Mouse (Mus musculus) urinary bladder, postnatal 36 days (tissue): Measurements from ENCODE around the gene AU021092.
A peak's percentile ranks its signal among the peaks of the same experiment; 100 is the strongest.

ENCODE experiments used
- DNase-seq, 2 experiments: peaks; one replicate each; pipeline ENCODE4 v3.0.0; 2022; ENCODE audit warnings: low spot score in 2 of 2, mixed read lengths in 1 of 2

Gene AU021092

DNA sequence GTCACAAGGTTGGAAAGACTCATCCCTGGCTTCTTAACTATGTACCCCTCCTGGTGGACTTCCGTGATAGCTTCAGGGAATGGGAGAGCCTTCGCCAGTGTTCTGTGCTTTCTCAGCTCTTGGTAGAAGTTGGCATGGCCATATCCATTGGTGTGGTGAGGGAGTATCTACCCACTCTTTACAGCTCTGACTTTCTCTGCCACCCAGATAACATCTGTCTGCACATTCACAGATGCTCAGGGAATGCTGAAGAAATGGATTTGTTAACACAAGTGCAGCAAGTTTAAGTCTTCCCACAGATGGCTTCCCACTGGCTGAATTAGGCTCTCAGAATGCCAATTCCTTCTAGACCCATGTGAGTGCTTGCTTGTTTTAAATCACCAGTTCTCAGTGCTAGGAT lies 8.0 kb downstream of the AU021092 start:
- no peak for DNase-seq

- DNase-seq = no peak
Observed at GRCm38 (mm10) chr16:5212150-5212549, 9.9 kb downstream of the AU021092 start.

DNA sequence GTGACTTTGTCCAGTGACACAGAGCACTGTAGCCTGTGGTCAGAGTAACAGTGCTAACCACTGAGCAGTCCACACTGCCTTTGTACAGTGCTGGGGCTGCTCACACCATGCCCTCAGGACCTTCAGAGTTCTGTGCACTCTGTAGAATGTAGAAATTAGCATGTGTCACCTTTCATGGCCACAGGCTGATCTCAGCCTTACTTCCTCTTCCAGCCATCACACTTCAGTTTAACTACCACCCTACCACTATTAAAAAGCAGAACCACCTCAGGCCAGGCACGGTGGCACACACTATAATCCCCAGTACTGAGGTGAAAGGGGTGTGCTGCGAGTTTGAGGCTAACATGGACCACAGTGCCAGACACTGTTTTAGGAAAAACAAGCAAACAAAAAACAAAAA lies 11.7 kb downstream of the AU021092 start:
- no peak for DNase-seq

- no peak for DNase-seq
Observed at GRCm38 (mm10) chr16:5206051-5206450, 16.0 kb downstream of the AU021092 start.

DNA sequence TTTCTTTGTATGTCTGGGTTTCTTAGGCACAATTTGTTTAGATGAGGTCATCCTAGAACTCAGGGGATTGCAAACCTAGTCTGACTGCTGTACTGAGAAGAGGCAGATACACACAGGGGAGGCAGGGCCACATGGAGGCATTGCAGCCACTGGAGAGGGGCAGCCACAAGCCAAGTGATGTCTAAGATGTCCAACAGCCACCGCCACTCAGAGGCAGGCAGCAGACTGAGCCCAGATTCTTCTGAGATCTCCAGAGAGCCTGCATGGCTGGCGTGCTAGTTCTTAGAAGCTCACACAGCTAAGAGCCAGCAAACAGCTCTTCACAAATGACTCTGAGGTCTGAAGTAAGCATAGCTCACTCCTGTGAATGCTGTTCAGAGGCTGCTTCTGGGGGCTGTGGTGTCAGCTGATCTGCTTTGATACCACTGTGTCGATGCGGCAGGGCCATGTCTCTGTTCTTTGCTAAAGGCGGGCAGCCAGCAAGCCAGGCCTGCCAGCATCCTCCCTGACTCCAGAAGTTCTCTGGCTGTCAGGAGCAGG lies 16.6 kb downstream of the AU021092 start:
- DNase-seq = no peak

DNA sequence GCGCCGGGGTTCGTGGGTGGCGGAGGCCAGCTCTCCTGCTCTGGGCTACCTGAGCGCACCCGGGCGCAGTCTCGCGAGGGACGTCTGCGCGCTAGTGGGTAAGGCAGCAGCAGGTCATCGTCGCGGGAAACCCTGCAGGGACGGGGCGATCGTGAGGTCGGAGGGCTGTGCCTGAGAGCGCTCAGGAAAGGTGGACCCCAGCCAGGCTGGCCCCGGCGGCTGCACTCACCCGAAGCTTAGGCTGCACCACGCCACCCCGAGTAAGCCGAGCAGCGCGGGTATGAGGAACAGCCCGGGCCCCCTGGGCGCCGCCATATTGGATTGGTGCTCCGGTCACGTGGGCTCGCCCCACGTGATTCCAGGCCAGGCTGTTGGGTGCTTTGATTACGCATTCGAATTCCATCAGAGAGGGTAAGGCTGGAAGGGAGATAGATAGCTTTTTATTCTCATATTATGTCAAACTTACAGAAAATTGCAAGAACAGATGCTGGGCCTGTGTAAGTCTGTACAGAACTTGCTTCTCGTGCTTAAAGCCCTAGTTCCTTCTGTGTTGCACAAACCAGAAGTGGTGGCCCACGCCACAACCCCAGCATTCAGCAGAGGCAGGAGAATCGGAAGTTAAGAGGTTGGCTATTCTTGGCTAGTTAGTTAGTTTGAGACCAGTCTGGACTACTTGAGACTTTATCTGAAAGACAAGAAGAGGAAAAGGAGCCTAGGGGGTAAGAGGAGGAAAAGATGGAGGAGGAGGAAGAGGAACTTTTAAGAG lies 18.2 kb downstream of the AU021092 start, which contains the start of gene Nagpa:
Nagpa (minus strand) TSS at position 345 of the 766 bp plus-strand sequence.
- peak; percentile 68 to 79 for DNase-seq

DNA sequence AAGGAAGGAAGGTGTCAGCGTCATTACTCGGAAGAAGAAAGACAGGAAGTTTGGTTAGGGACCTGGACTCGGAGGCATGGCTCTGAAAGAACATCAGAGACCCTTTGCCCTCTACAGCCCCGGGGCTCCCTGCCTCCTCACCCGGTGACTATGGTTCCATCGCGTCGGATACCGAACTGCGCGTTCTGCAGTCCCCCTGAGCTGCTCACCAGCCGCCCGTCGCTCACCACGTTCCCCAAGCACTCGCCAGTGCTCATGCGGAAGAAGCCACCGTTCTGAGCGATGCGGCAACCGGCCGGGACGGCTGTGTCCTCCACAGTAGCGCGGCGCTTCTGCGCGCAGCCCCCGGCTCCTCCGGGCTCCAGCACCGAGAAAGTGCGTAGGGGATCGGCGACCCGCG lies 18.9 kb downstream of the AU021092 start:
- DNase-seq = peak in 1 of 2 experiments; percentile 29

GRCm38 (mm10) chr16:5202681-5203080 lies 19.4 kb downstream of the AU021092 start:
- peak; percentile 20 to 52 for DNase-seq

DNA sequence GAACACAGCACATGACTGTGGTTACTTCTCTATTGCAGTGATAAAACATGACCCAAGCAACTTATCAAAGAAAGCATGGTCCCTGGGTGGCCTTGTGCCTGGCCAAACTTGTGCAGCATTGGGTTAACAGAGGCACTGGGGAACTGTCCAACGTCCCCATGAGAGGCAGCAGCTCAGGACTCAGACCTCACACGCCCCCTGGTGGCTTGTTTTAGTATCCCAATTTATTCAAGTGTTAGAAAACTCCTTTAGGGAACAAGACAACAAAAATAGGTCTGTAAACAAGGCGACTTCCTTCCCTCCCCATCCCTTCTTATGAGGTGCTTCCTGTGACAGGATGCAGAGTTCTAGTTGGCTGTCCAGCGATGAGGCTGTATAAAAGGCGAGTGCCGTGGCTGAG lies 27.0 kb downstream of the AU021092 start:
- peak in 1 of 2 experiments; percentile 5 for DNase-seq

- no peak for DNase-seq
Observed at GRCm38 (mm10) chr16:5186234-5186633, 35.9 kb downstream of the AU021092 start.

DNA sequence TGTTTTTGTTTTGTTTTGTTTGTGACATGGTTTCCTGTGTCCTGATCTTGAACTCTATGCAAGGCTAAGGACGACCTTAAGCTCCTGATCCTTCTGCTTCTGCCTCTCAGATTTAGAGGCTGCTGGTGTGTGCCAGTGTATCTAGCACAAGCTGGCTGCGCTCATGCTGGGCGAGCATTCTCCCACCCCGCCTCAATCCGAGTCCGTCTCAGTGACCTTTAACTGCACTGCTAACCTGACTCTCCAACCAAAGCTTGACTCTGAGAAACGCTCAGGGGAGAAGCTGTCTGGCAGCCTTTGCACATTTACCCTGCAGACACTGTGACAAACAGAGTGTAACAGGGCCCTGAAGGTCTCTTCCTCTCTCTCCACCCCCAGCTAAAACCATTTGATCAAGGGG lies 36.4 kb downstream of the AU021092 start:
- no peak for DNase-seq

GRCm38 (mm10) chr16:5184956-5185355 lies 37.1 kb downstream of the AU021092 start:
- no peak for DNase-seq

DNA sequence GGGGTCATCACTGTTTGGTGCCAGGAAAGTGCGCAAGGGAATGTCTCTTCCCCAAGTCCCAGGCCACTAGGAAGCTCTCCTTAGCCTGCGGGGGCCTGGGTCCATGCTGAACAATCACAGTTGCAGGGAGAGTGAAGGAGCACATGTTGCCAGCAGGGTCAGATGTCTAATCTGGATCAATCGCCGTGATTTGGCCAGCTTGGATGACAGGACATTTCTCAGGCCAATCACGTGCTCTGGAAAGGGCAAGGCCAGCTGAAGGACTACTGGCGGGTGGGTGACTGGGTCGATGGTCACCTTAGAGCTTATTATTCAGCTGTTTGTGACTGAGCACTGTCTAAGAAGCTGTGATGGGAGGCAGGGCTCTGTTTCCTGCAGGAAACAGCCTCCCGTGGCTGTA lies 38.0 kb downstream of the AU021092 start:
- DNase-seq = no peak

GRCm38 (mm10) chr16:5183310-5183975 lies 38.7 kb downstream of the AU021092 start:
- no peak for DNase-seq

GRCm38 (mm10) chr16:5172636-5173035 lies 49.5 kb downstream of the AU021092 start:
- no peak for DNase-seq

GRCm38 (mm10) chr16:5168829-5169228 lies 53.3 kb downstream of the AU021092 start:
- no peak for DNase-seq

DNA sequence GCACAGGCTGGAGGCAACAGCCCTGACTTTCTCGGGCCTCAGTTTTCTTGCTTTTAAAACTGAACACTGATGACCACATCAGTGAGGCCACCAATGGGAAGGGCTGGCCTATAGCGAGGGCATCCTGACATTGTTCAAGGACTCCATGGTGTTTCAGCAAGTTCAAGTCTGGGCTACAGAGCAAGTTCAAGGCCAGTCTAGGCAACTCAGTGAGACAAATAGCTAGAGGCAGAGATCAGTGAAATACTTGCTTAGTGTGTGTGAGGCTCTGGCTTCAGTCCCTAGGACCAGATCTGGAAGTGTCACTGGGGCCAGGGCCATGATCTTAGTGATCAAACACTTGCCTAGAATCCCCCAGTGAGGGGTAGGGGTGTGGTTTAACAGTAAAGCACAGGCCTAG lies 54.1 kb downstream of the AU021092 start:
- DNase-seq = no peak

DNA sequence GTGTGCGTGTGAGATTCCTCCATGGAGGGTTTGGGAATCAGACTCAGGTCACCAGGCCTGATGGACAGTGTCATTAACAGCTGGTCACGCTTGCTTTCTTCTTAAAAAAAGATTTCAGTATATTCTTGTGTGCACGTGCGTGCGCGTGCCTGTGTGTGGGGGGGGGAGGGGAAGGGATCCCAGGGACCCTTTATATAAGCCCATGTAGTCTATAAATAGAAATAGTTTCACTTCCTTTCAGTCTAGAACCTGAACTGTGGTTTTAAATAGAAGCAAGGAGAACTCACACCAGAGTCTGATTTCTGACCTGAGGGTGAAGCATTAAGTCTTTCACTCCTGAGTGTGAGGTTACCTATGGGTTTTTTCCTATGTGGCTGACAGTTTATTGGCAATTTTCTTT lies 57.8 kb downstream of the AU021092 start:
- no peak for DNase-seq
